Mouse (Mus musculus) Patski (cell line): ENCODE measurements at regions not wholly inside any gene's neighbourhood (a gene's known extent, or its start where the extent isn't known, plus 50 kb on each side); places are given as distances from the start of the nearest gene placed in this dataset.

Experiments
- ATAC-seq: fragments of 100-300 bp; one replicate; pipeline ENCODE4 v1.8.0; 2021
- CTCF ChIA-PET: fragments of 350-600 bp; sonication (Branson Sonifier 250); formaldehyde crosslinking; loops from one replicate; lab custom pipeline; 2022; ENCODE audit warnings: inconsistent platforms; lab: Charles Lee
- POLR2A ChIA-PET: fragments of 350-600 bp; sonication (Branson Sonifier 250); formaldehyde crosslinking; loops from one replicate; lab custom pipeline; 2022; ENCODE audit warnings: antibody characterized with exemption, inconsistent platforms; lab: Charles Lee
- DNase-seq: peaks from one replicate; pipeline ENCODE4 v3.0.0-alpha.2; 2011; ENCODE audit warnings: low read depth, low spot score
- H3K27me3 ChIP-seq: fragments of 371-371 bp; one replicate; pipeline ENCODE4 v1.5.1; 2021
- CTCF ChIP-seq: fragments of 100-300 bp; IDR thresholded peaks from one replicate; pipeline ENCODE4 v1.5.1; 2021
- in situ Hi-C: fragments of 300-500 bp; cut with MboI; formaldehyde crosslinking; loops from 3 replicates; pipeline ENCODE4 v1.11.1; 2018; ENCODE audit warnings: low pct_unique_long_range_greater_than_20kb, mixed read lengths

- no peak for TF ChIP-seq CTCF
- in situ Hi-C loops, result no loop called here
- DNase-seq, result no peak
- ATAC-seq, result no peak
- ChIA-PET CTCF (no interaction called here), POLR2A (no interaction called here)
- H3K27me3 ChIP-seq, result no peaks in the 10 kb centered on the region
Measured at GRCm38 (mm10) chr3:60305399-60305798, 167.2 kb upstream of the Mbnl1 start.

DNA sequence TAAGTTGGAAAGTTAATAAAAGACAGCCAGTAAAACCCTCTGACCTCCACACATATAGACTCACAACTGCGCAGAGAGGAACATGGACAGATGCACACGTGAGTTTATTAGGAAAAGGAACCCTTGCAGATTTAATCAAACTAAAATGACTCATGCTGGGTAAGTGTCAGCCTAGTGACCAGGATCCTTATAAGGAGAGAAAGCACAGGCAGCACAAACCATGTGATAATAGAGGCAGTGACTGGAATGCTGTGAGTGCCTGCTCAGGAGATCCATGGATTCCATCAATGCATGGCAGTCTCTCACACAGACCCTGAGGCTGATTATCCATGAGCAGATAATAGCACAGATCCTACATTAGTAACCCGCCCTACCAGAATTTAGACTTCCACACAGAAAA, 162.2 kb upstream of the Mbnl1 start:
- no peak for TF ChIP-seq CTCF
- H3K27me3 ChIP-seq, result no peaks in the 10 kb centered on the region
- POLR2A ChIA-PET, result no interaction called here
- CTCF ChIA-PET, result no interaction called here
- ATAC-seq (peak; percentile 93), DNase-seq (no peak)
- in situ Hi-C loops, result no loop called here

GRCm38 (mm10) chr3:60311178-60311577, 161.5 kb upstream of the Mbnl1 start:
- H3K27me3 ChIP-seq, result no peaks in the 10 kb centered on the region
- TF ChIP-seq CTCF, result no peak
- in situ Hi-C loops, result no loop called here
- ATAC-seq (peak; percentile 33), DNase-seq (peak; percentile 42)
- CTCF ChIA-PET, result no interaction called here
- POLR2A ChIA-PET, result no interaction called here

DNA sequence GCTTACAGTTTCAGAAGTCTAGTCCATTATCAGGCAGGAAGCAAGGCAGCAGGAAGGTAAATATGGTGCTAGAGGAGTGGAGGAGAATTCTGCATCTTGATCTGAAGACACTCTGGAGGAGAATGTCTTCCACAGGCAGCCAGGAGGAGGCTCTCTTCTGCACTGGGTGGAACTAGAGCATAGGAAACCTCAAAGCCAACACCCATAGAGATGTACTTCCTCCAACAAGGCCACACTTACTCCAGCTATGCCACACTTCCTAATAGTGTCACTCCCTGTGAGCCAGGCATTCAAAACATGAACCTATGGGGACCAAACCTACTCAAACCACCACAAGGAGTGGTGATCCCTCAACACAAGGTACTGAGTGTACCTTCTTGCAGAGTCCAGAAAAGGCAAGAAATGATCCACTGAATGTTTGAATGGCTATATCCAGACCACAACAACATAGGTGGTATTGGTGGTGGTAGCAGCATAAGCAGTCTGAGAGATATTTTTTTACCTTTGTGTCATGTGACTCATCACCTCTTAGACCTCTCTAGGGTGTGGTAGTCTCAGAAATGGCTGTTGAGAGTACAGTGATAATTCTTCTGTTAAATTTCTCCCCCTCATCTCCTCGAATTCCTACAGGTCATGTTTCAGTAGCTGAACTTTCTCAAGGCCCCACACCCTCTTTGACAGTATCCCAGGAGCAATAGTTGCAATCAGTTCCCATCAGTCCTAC, 152.3 kb upstream of the Mbnl1 start:
- in situ Hi-C loops, result no loop called here
- ATAC-seq, result no peak
- ChIA-PET CTCF (interaction anchor here (1.0 to 1.5 kb wide), 3 partner anchors 8 to 185 kb away, joined by 3 to 4 read pairs (median 3); no protein-coding TSS in a partner anchor), POLR2A (interaction anchor here (0.6 kb wide), 1 partner anchor 507 kb away, joined by 3 read pairs; no protein-coding TSS in a partner anchor)
- DNase-seq, result no peak
- TF ChIP-seq CTCF, result peak; percentile 34
- no peaks in the 10 kb centered on the region for H3K27me3 ChIP-seq

- ChIA-PET POLR2A (no interaction called here), CTCF (interaction anchor here (1.1 to 1.5 kb wide), 2 partner anchors 8 to 11 kb away, joined by 4 read pairs; no protein-coding TSS in a partner anchor)
- no peak for TF ChIP-seq CTCF
- DNase-seq (no peak), ATAC-seq (no peak)
- H3K27me3 ChIP-seq, result no peaks in the 10 kb centered on the region
- in situ Hi-C loops, result no loop called here
Measured at GRCm38 (mm10) chr3:60323514-60323913, 149.1 kb upstream of the Mbnl1 start.

- in situ Hi-C loops, result no loop called here
- POLR2A ChIA-PET, result no interaction called here
- H3K27me3 ChIP-seq, result no peaks in the 10 kb centered on the region
- TF ChIP-seq CTCF, result no peak
- no peak for ATAC-seq
- CTCF ChIA-PET, result interaction anchor here (1.5 kb wide), 1 partner anchor 7 kb away, joined by 4 read pairs; no protein-coding TSS in a partner anchor
- DNase-seq, result no peak
Measured at GRCm38 (mm10) chr3:60324416-60324815, 148.2 kb upstream of the Mbnl1 start.

GRCm38 (mm10) chr3:60324969-60325368, 147.7 kb upstream of the Mbnl1 start:
- TF ChIP-seq CTCF, result no peak
- DNase-seq, result no peak
- CTCF ChIA-PET, result no interaction called here
- H3K27me3 ChIP-seq, result no peaks in the 10 kb centered on the region
- in situ Hi-C loops, result no loop called here
- POLR2A ChIA-PET, result no interaction called here
- no peak for ATAC-seq

GRCm38 (mm10) chr3:60332460-60332859, 140.2 kb upstream of the Mbnl1 start:
- no peak for TF ChIP-seq CTCF
- ATAC-seq (no peak), DNase-seq (no peak)
- CTCF ChIA-PET, result interaction anchor here (1.3 to 1.4 kb wide), 2 partner anchors 9 to 266 kb away, joined by 3 to 4 read pairs; no protein-coding TSS in a partner anchor
- POLR2A ChIA-PET, result no interaction called here
- in situ Hi-C loops, result no loop called here
- no peaks in the 10 kb centered on the region for H3K27me3 ChIP-seq

GRCm38 (mm10) chr3:60333669-60334068, 139.0 kb upstream of the Mbnl1 start:
- in situ Hi-C loops, result no loop called here
- ATAC-seq, result no peak
- POLR2A ChIA-PET, result no interaction called here
- no peaks in the 10 kb centered on the region for H3K27me3 ChIP-seq
- DNase-seq, result no peak
- CTCF ChIA-PET, result no interaction called here
- TF ChIP-seq CTCF, result no peak

DNA sequence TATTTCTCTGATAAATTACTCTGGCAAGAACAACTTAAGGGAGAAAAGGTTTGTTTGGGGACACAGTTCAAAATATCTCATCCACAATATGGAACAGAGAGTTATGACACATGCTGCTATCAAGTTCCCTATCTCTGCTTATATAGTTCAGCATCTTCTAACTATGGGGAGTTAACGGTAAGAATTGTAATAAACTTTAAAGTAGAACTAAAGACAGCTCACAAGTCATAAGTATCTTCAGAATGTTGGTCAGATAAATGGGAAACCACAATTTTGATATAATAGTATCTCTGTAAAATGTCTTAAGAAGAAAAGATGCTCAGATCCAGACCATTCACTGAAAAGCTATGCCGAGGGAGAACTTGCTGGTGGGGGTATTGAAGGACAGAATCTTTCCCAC, 138.5 kb upstream of the Mbnl1 start:
- no peak for TF ChIP-seq CTCF
- H3K27me3 ChIP-seq, result no peaks in the 10 kb centered on the region
- ATAC-seq (no peak), DNase-seq (no peak)
- ChIA-PET POLR2A (no interaction called here), CTCF (interaction anchor here (1.0 kb wide), 1 partner anchor 10 kb away, joined by 4 read pairs; no protein-coding TSS in a partner anchor)
- in situ Hi-C loops, result no loop called here

GRCm38 (mm10) chr3:60346390-60346789, 126.2 kb upstream of the Mbnl1 start:
- ATAC-seq (peak; percentile 98), DNase-seq (peak; percentile 86)
- CTCF ChIA-PET, result interaction anchor here (0.7 to 3.0 kb wide), 3 partner anchors 8 to 154 kb away, joined by 3 to 11 read pairs (median 4); no protein-coding TSS in a partner anchor
- TF ChIP-seq CTCF, result no peak
- in situ Hi-C loops, result no loop called here
- no peaks in the 10 kb centered on the region for H3K27me3 ChIP-seq
- POLR2A ChIA-PET, result interaction anchor here (1.0 kb wide), 1 partner anchor 10 kb away, joined by 5 read pairs; no protein-coding TSS in a partner anchor
